Mouse (Mus musculus): ENCODE data around the gene Phc2.

- TF ChIP-seq CTCF (IDR thresholded peaks at IDR 0.05; ENCODE audit: borderline replicate concordance, extremely low read depth, insufficient read depth, insufficient read length) (no peak), POLR2A (IDR thresholded peaks at IDR 0.05; ENCODE audit: borderline replicate concordance, extremely low read depth, insufficient read depth, insufficient read length, poor library complexity, severe bottlenecking) (no peak)
These were observed 29.6 kb downstream of the Phc2 start for GRCm38 (mm10) chr4:128684108-128684507.
